Mouse (Mus musculus): Measurements from ENCODE around the gene Mrpl22. TPM values are rescaled to one million over a fixed set of nuclear protein-coding genes. Genes with fewer than 3 reads are reported as not detected.
A peak's percentile ranks its signal among the peaks of the same experiment; 100 is the strongest.
"Not testable (repeated sequence)": the region's sequence is repeated elsewhere in the genome, so short reads cannot be mapped to it uniquely, and the experiment has no call there.

The Mrpl22 gene
- polyA plus RNA-seq, 1 experiment, result 39.4 TPM

- TF ChIP-seq POLR2A (IDR thresholded peaks at IDR 0.05; ENCODE audit: control insufficient read depth, low read depth, low read length), result no peak
- TF ChIP-seq CTCF (IDR thresholded peaks at IDR 0.05; ENCODE audit: control insufficient read depth, insufficient read depth, insufficient replicate concordance, low read depth, low read length), result no peak
- Histone ChIP-seq H3K36me3 (ENCODE audit: control insufficient read depth, insufficient read depth, low read length) (no peaks in the 10 kb centered on the region; the same call in 1 of the 2 replicates), H3K4me1 (ENCODE audit: control insufficient read depth, insufficient read depth, low read length) (no peaks in the 10 kb centered on the region), H3K27me3 (ENCODE audit: control insufficient read depth, insufficient read depth, low read length) (no peaks in the 10 kb centered on the region), H3K4me3 (ENCODE audit: control insufficient read depth, low read depth, low read length) (no peak overlapping the region), H3K27ac (ENCODE audit: control insufficient read depth, insufficient read depth, low read depth, low read length) (no peak overlapping the region)
Measured at GRCm38 (mm10) chr11:58180756-58181155, 9.3 kb downstream of the Mrpl22 start.

DNA sequence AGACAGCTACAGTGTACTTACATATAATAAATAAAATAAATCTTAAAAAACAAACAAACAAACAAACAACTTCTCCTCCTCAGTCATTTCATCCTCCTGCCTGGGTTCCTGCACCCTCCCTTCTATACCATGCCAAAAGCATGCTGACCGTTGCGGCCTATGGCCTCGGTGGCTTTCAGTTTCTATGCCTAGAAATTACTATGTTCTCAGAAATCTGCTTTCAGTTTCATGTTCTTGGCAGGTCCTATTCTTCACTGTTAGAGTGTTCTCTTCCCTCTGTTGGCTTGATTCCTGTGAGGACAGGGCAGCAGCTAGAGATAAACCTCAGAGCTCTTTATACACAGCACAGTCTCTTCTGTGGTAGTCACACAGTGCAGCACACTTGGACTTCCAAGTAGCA lies 12.1 kb downstream of the Mrpl22 start:
- no peaks in the 10 kb centered on the region for H3K27me3 ChIP-seq (ENCODE audit: control insufficient read depth, insufficient read depth, low read length)
- no peaks in the 10 kb centered on the region for H3K4me1 ChIP-seq (ENCODE audit: control insufficient read depth, insufficient read depth, low read length)
- no peak overlapping the region for H3K27ac ChIP-seq (ENCODE audit: control insufficient read depth, insufficient read depth, low read depth, low read length)
- H3K4me3 ChIP-seq (ENCODE audit: control insufficient read depth, low read depth, low read length), result no peak overlapping the region
- no peak for TF ChIP-seq POLR2A (IDR thresholded peaks at IDR 0.05; ENCODE audit: control insufficient read depth, low read depth, low read length)
- TF ChIP-seq CTCF (IDR thresholded peaks at IDR 0.05; ENCODE audit: control insufficient read depth, insufficient read depth, insufficient replicate concordance, low read depth, low read length), result no peak
- H3K36me3 ChIP-seq (ENCODE audit: control insufficient read depth, insufficient read depth, low read length), result no peaks in the 10 kb centered on the region

DNA sequence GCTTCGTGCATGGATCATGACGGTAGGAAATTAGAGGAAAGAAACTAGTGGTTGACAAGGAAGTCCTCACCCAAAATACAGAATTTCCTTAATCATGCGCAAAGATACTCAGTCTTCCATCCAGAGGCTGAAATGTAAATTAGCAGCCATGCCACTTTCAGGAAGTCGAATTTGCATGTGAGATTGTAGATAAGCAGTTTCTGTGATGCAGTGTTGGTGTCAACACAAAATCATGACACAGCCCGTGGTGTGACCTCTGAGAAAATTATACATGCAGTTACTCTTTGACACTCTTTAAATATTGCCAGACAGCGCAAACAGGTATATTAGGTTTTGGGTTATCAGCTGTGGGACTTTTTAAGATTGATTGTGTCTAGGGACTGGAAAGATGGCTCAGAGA lies 18.2 kb downstream of the Mrpl22 start:
- Histone ChIP-seq H3K27me3 (ENCODE audit: control insufficient read depth, insufficient read depth, low read length) (no peaks in the 10 kb centered on the region), H3K36me3 (ENCODE audit: control insufficient read depth, insufficient read depth, low read length) (no peaks in the 10 kb centered on the region), H3K4me3 (ENCODE audit: control insufficient read depth, low read depth, low read length) (no peak overlapping the region), H3K4me1 (ENCODE audit: control insufficient read depth, insufficient read depth, low read length) (no peaks in the 10 kb centered on the region), H3K27ac (ENCODE audit: control insufficient read depth, insufficient read depth, low read depth, low read length) (no peak overlapping the region)
- no peak for TF ChIP-seq CTCF (IDR thresholded peaks at IDR 0.05; ENCODE audit: control insufficient read depth, insufficient read depth, insufficient replicate concordance, low read depth, low read length)

DNA sequence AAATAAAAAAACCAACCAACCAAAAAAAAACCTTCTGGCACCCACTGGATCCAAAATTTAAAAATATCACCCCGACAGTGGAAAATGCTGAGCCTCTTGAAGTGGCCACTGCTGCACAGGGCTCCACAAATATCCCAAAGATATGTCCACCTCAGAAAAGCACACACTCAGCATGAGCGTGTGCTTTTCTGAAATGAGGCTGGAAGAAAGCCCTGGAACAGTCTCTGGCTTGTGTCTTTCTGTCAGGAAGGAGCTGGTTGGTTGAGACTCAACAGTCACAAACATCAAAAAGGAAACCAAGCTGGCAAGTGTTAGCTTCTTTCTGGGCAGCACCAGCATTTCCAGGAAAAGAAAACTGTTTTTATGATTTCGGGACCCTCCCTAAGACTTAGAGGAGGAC lies 21.9 kb downstream of the Mrpl22 start:
- no peaks in the 10 kb centered on the region for H3K36me3 ChIP-seq (ENCODE audit: control insufficient read depth, insufficient read depth, low read length)
- no peaks in the 10 kb centered on the region for H3K4me1 ChIP-seq (ENCODE audit: control insufficient read depth, insufficient read depth, low read length)
- H3K4me3 ChIP-seq (ENCODE audit: control insufficient read depth, low read depth, low read length), result no peak overlapping the region
- no peaks in the 10 kb centered on the region for H3K27me3 ChIP-seq (ENCODE audit: control insufficient read depth, insufficient read depth, low read length)
- TF ChIP-seq CTCF (IDR thresholded peaks at IDR 0.05; ENCODE audit: control insufficient read depth, insufficient read depth, insufficient replicate concordance, low read depth, low read length), result no peak
- TF ChIP-seq POLR2A (IDR thresholded peaks at IDR 0.05; ENCODE audit: control insufficient read depth, low read depth, low read length), result no peak
- H3K27ac ChIP-seq (ENCODE audit: control insufficient read depth, insufficient read depth, low read depth, low read length), result no peak overlapping the region

DNA sequence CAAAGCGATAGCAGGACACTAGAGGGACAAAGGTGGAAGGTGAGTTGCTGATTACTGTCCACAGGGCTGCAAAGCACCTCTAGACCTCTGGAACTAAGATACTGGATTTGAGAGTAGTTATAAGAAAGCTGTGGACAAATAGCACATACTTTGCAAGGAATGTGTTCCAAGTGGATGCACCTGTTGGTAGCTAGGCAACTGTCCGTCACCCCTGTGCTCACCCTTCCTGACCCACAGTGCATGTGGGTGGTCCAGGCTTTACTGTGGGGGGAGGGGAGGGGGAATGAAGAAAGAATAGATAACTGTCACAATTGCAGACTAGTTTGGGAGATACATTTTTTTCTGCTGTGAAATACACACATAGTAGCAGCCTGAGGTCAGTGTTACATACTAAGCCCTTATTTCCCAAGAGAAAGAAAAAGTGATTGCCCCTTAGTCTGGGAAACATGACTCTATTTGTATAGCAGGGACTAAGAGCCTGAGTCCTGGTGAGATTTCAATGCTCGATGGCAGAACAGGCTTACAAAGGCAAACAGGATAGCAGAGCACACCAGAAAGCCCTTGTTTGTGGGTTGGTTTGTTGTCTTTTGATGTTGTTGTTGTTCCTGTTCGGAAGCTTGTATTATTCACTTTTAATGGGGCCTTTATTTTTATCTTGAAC lies 22.5 kb downstream of the Mrpl22 start:
- Histone ChIP-seq H3K4me1 (ENCODE audit: control insufficient read depth, insufficient read depth, low read length) (no peaks in the 10 kb centered on the region; the same call in 1 of the 2 replicates), H3K27ac (ENCODE audit: control insufficient read depth, insufficient read depth, low read depth, low read length) (no peak overlapping the region), H3K27me3 (ENCODE audit: control insufficient read depth, insufficient read depth, low read length) (no peaks in the 10 kb centered on the region), H3K36me3 (ENCODE audit: control insufficient read depth, insufficient read depth, low read length) (no peaks in the 10 kb centered on the region), H3K4me3 (ENCODE audit: control insufficient read depth, low read depth, low read length) (no peak overlapping the region)
- TF ChIP-seq POLR2A (IDR thresholded peaks at IDR 0.05; ENCODE audit: control insufficient read depth, low read depth, low read length) (no peak), CTCF (IDR thresholded peaks at IDR 0.05; ENCODE audit: control insufficient read depth, insufficient read depth, insufficient replicate concordance, low read depth, low read length) (no peak)

- no peaks in the 10 kb centered on the region; the same call in 1 of the 2 replicates for H3K4me1 ChIP-seq (ENCODE audit: control insufficient read depth, insufficient read depth, low read length)
- H3K27me3 ChIP-seq (ENCODE audit: control insufficient read depth, insufficient read depth, low read length), result no peaks in the 10 kb centered on the region
- H3K36me3 ChIP-seq (ENCODE audit: control insufficient read depth, insufficient read depth, low read length), result no peaks in the 10 kb centered on the region
- H3K4me3 ChIP-seq (ENCODE audit: control insufficient read depth, low read depth, low read length), result no peak overlapping the region
- no peak overlapping the region for H3K27ac ChIP-seq (ENCODE audit: control insufficient read depth, insufficient read depth, low read depth, low read length)
- no peak for TF ChIP-seq CTCF (IDR thresholded peaks at IDR 0.05; ENCODE audit: control insufficient read depth, insufficient read depth, insufficient replicate concordance, low read depth, low read length)
- TF ChIP-seq POLR2A (IDR thresholded peaks at IDR 0.05; ENCODE audit: control insufficient read depth, low read depth, low read length), result no peak
Measured at GRCm38 (mm10) chr11:58198663-58199062, 27.2 kb downstream of the Mrpl22 start.

GRCm38 (mm10) chr11:58199229-58200037 lies 28.0 kb downstream of the Mrpl22 start, which contains the start of the genes Igtp and Irgm2:
Gene Igtp (plus strand): TSS chr11:58199556.
Gene Irgm2 (plus strand): TSS chr11:58199618.
- H3K4me1 ChIP-seq (ENCODE audit: control insufficient read depth, insufficient read depth, low read length); H3K27me3 ChIP-seq (ENCODE audit: control insufficient read depth, insufficient read depth, low read length); H3K36me3 ChIP-seq (ENCODE audit: control insufficient read depth, insufficient read depth, low read length): not testable (repeated sequence)
- Histone ChIP-seq H3K4me3 (ENCODE audit: control insufficient read depth, low read depth, low read length) (peak within 1 kb of the TSS; percentile 88), H3K27ac (ENCODE audit: control insufficient read depth, insufficient read depth, low read depth, low read length) (peak within 1 kb of the TSS; percentile 47; the same call in 1 of the 2 replicates)
